ENCODE assay signal across 11 mouse cellular contexts in genomic region chr10:18910898-18911297, GRCm38 (mm10).
DNase-seq lines count a peak whose midpoint lies in the region; ATAC-seq lines count a peak whose summit lies in the region.
"Had no signal": no experiment of that assay in that cellular context is flagged by ENCODE, and none has a peak within 500 bp of the region (broad histone marks: within the 10 kb centered on the region; RNA-seq: fewer than 3 reads in every experiment).

No protein-coding gene starts in this region.

- H3K36me3 ChIP-seq in midbrain, embryonic 12.5 days: no peaks in the 10 kb centered on the region
- H3K36me3 ChIP-seq in midbrain, embryonic 15.5 days (replicated peaks): no peaks in the 10 kb centered on the region
- H3K36me3 ChIP-seq in kidney, embryonic 16.5 days (ENCODE audit: insufficient read depth, low read length): no peaks in the 10 kb centered on the region
- H3K36me3 ChIP-seq: G1E; heart, embryonic 15.5 days had no signal

- no peaks in the 10 kb centered on the region for H3K4me1 ChIP-seq in midbrain, embryonic 12.5 days
- no peaks in the 10 kb centered on the region for H3K4me1 ChIP-seq in midbrain, embryonic 15.5 days
- no peaks in the 10 kb centered on the region for H3K4me1 ChIP-seq in kidney, embryonic 16.5 days (ENCODE audit: insufficient read depth, low read length)
- H3K4me1 ChIP-seq: heart, embryonic 15.5 days had no signal

- H3K27me3 ChIP-seq in midbrain, embryonic 12.5 days: no peaks in the 10 kb centered on the region
- H3K27me3 ChIP-seq in midbrain, embryonic 15.5 days (replicated peaks): no peaks in the 10 kb centered on the region
- no peaks in the 10 kb centered on the region for H3K27me3 ChIP-seq in kidney, embryonic 16.5 days (ENCODE audit: insufficient read depth, low read length)
- H3K27me3 ChIP-seq: heart, embryonic 15.5 days had no signal

- DNase-seq in adrenal gland, adult 8-10 months: peak; percentile 8
- no peak for DNase-seq in adrenal gland, adult 18-20 months (ENCODE audit: low spot score in 2 of 2)
- DNase-seq in embryo, embryonic 10.5 days (ENCODE audit: low spot score): peak; percentile 70
- DNase-seq in testis, postnatal 14 days (ENCODE audit: low spot score): no peak

- H3K9ac ChIP-seq in midbrain, embryonic 12.5 days (replicated peaks): no peak overlapping the region
- H3K9ac ChIP-seq in midbrain, embryonic 15.5 days: no peak overlapping the region
- H3K9ac ChIP-seq in kidney, embryonic 16.5 days (replicated peaks; ENCODE audit: low read length): no peak overlapping the region
- H3K9ac ChIP-seq: heart, embryonic 15.5 days had no signal

- peak; percentile 30; the same call in 1 of the 2 replicates for ATAC-seq in midbrain, embryonic 12.5 days (ENCODE audit: low FRiP score, low read depth)
- ATAC-seq in midbrain, embryonic 15.5 days (replicated peaks): no peak
- ATAC-seq in kidney, embryonic 16.5 days (ENCODE audit: low FRiP score, low TSS enrichment): 0 out of 2 replicates have a peak, but pooled peaks have one; percentile 42
- ATAC-seq in megakaryocyte progenitor cell, adult 5-6 weeks (replicated peaks; ENCODE audit: poor library complexity): peak; percentile 96

- 9% methylated on average over 2 of the region's 2 CpGs for WGBS in midbrain, embryonic 12.5 days
- WGBS in midbrain, embryonic 15.5 days: 5% methylated on average over 2 of the region's 2 CpGs
- WGBS in kidney, embryonic 16.5 days: 19% methylated on average over 2 of the region's 2 CpGs

- H3K4me2 ChIP-seq in midbrain, embryonic 12.5 days (replicated peaks): no peak overlapping the region
- no peak overlapping the region for H3K4me2 ChIP-seq in midbrain, embryonic 15.5 days
- no peak overlapping the region for H3K4me2 ChIP-seq in kidney, embryonic 16.5 days (replicated peaks; ENCODE audit: low read depth, low read length)
- H3K4me2 ChIP-seq: heart, embryonic 15.5 days had no signal

- H3K9me3 ChIP-seq in midbrain, embryonic 12.5 days: no peaks in the 10 kb centered on the region
- no peaks in the 10 kb centered on the region for H3K9me3 ChIP-seq in midbrain, embryonic 15.5 days
- H3K9me3 ChIP-seq in kidney, embryonic 16.5 days (ENCODE audit: low read length): no peaks in the 10 kb centered on the region
- H3K9me3 ChIP-seq: G1E; heart, embryonic 15.5 days had no signal

- H3K27ac ChIP-seq in midbrain, embryonic 12.5 days (replicated peaks): no peak overlapping the region
- no peak overlapping the region for H3K27ac ChIP-seq in midbrain, embryonic 15.5 days
- no peak overlapping the region for H3K27ac ChIP-seq in kidney, embryonic 16.5 days (ENCODE audit: low read length)
- H3K27ac ChIP-seq: heart, embryonic 15.5 days had no signal

- no peak overlapping the region for H3K4me3 ChIP-seq in midbrain, embryonic 12.5 days
- no peak overlapping the region for H3K4me3 ChIP-seq in midbrain, embryonic 15.5 days
- H3K4me3 ChIP-seq in kidney, embryonic 16.5 days (ENCODE audit: low read length): no peak overlapping the region
- H3K4me3 ChIP-seq: heart, embryonic 15.5 days; myocyte had no signal

Comparison
In these comparisons a context has a peak if more than half of its experiments do, and no peak if none do; other contexts are left out.
1. DNase-seq: peak in adrenal gland, adult 8-10 months (single experiment) and embryo, embryonic 10.5 days (single experiment); none in adrenal gland, adult 18-20 months (0 of 2) and testis, postnatal 14 days (single experiment).